Mouse (Mus musculus): ENCODE data around the gene Tenm4.

DNA sequence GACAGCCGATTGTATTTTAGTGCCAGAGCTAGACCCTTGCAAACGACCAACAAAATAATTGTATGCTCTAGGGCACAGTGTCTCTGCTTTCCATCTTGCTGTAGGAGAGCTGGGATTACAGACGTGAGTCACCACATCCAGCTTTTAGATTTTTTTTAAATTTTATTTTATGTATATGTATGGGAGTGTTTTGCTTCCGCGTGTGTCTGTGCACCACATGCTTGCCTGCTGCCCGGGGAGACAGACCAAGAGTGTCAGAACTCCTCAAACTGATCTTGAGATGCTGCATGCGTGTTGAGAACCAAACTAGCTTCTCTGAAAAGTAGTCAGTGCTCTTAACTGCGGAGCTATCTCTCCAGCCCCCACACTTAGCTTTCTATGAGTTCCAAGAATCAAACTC, 336.0 kb downstream of the Tenm4 start:
- TF ChIP-seq CTCF (IDR thresholded peaks at IDR 0.05; ENCODE audit: low read depth), result no peak
- no peak for TF ChIP-seq EP300 (IDR thresholded peaks at IDR 0.05; ENCODE audit: low read depth)

Data from liver, postnatal 0 days (tissue).